Mouse (Mus musculus) layer of hippocampus, postnatal 10 days (tissue): Measurements from ENCODE around the gene Gm12394. TPM values are rescaled to one million over a fixed set of nuclear protein-coding genes. Genes with fewer than 3 reads are reported as not detected.
"Not testable (repeated sequence)": the region's sequence is repeated elsewhere in the genome, so short reads cannot be mapped to it uniquely, and the experiment has no call there.

Experiments
- DNase-seq, 2 experiments: peaks; one replicate each; pipeline ENCODE4 v3.0.0; 2021; ENCODE audit warnings: low spot score in 2 of 2
- long read RNA-seq: library from polyadenylated mRNA; stranded (forward); transcript quantifications from one replicate; pipeline ENCODE4 v2.0.0, GENCODE M21; 2023
- total RNA-seq, 2 experiments: library from RNA; stranded (reverse); gene quantifications; 2 replicates each; pipeline ENCODE4 v1.2.3; 2021

Gene Gm12394
- total RNA-seq, result 1 to 10 TPM in 1 of 2 experiments, under 1 TPM in 1; 0.91 to 1.4 TPM
- long read RNA-seq, partial matches to known transcripts, result 0 of 1 reads
- long read RNA-seq, other reads (novel, unspliced or antisense), result 1 of 1 reads

DNA sequence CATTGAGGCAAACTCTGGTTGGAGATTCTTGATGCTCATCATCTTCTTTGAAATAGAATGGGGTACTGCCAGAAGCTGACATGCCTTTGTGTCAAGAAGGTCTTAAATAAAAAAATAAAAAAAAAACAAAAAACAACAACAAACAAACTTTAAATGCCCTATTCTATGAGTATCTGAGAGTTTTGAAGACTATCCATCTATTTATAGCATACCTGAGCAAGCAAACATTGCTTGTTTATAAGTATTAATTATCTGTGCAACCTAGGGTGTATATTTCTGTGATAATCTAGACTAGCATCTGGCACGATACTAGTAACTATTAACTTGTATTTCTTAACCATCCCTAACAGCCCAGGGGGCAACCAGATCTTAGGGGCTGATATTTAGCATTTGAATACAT, at the start of gene Gm12394:
Gene Gm12394, minus strand, starts transcription at position 101 of the 400 bp plus-strand sequence.
- not testable (repeated sequence) for DNase-seq

GRCm38 (mm10) chr4:42904966-42905365, 48.4 kb upstream of the Gm12394 start:
- no peak for DNase-seq

DNA sequence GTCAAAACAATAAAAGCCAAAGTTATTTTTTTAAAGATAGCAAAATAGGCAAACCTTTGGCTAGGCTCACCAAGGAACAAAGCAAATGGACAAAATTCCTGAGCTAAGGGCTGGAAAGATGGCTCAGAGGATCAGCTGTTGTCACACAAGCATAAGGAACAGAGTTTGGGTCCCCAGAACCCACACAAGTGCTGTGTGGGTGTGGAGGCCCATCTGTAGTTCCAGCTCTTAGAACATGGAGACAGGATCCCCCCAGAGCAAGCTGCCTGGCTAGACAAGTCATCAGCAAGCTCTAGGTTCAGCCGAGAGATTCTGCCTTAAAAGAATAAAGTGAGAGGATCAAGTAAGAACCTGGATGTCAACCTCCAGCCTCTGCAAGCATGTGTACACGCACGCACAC, 48.0 kb upstream of the Gm12394 start:
- DNase-seq, result no peak

- no peak for DNase-seq
Measured at GRCm38 (mm10) chr4:42903942-42904341, 47.4 kb upstream of the Gm12394 start.

DNA sequence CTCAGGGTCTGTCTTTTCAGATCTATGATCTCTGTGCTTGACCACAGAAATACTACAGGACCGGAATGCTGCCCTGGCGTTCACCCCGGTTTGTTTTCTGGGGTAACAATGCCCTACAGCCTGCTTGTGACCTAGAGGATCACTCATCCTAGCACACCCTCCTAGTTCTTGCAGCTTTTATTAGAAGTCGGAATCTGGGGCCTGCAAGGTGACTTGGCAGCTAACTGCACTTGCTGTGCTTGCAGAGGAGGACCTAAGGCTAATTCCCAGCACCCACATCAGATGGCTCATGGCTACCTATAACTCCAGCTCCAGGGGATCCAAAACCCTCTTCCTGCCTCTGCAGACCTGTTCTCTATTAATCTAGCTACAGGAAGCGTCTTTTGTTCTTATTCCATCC, 46.2 kb upstream of the Gm12394 start:
- DNase-seq, result no peak

GRCm38 (mm10) chr4:42902174-42902573, 45.6 kb upstream of the Gm12394 start:
- peak in 1 of 2 experiments; percentile 35 for DNase-seq

GRCm38 (mm10) chr4:42900878-42901277, 44.3 kb upstream of the Gm12394 start:
- peak in 1 of 2 experiments; percentile 26 for DNase-seq

DNA sequence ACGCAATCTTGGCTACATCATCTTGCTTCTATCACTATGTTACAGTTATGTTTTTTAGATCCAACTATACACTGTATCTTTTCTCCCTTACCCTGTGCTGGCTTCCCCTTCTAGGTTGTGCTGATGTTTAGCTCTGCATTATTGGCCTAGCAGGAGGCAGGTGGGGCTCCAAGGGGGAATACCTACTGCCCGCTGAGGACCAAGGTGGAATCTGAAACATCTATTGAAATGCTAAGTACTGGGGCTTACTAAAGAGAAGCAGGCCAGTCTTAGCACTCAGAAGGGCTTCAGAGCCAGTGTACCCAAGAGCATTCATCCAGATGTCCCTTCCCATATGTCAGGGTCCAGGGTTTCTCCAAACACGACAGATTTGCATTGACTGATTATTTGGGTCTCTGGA, 42.3 kb upstream of the Gm12394 start:
- no peak for DNase-seq

- DNase-seq, result no peak
Measured at GRCm38 (mm10) chr4:42895118-42895517, 38.5 kb upstream of the Gm12394 start.

DNA sequence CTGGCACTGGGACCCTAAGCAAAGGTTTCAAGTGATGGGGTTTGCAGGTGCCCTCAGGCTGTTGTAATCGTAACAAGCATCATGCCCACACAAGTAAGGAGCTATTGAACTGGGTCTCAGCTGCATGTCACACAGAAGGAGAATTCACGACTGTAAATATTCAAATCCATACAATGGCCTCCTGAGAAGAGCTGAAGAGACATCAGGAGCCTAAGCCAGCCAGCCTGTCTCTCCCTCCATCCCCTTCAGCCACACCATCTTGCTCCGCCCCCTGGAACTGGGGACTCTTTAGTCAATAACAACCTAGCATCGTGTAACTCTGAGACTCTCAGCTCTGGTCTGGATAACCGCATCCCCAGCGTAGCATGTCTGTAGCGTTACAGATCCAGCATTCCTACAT, 34.6 kb upstream of the Gm12394 start:
- DNase-seq, result no peak

DNA sequence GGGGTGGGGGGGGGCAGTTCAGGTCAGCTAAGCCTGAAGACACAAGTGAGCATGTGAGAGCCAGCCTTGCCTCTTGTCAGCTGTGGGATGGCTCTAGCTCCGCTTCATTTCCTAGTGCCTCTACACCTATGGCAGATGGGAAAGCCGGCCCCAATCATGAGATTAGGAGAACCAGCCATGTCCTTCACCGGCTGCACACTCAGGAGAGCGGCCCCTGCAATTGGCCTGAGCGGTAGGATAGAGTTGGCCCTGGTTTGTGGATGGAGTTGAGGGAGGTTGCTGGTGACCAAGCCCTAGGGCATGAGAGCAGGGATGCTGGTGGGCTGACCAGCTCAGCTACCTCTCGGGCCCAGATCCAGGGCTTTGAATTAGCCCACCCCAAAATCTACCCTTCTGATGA, 32.2 kb upstream of the Gm12394 start:
- DNase-seq, result no peak

DNA sequence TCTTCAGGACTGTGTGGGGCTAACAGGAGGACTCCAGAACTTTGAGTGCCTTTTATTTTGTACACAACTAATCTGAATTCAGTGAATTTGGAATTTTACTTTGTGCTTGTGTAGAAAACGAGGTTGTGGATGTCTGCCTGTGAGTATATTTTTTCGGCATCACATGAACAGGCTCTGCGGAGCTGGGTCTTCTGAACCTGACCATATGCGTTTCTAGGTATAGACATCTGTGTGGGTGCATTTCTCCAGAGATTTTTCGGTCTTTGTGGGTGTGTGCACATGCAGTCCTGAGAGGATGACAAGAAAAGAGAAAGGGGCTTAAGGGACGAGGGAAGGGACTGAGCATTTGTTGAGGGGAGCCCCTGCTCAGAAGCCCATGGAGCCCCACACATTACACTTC, 30.4 kb upstream of the Gm12394 start:
- DNase-seq, result no peak

DNA sequence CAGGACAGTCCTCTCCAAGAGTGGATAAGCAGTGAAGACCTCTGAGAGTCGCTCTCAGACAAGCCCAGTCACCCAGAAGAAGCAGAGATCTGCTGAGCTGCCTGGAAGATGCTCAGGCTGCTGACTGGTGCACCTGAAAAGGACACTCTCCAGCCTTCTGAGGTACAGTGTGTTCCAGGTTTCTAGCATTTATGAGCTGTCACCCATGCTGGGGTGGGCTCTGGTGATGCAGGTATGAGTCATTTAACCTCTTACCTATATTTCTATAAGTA, 24.0 kb upstream of the Gm12394 start:
- no peak for DNase-seq

DNA sequence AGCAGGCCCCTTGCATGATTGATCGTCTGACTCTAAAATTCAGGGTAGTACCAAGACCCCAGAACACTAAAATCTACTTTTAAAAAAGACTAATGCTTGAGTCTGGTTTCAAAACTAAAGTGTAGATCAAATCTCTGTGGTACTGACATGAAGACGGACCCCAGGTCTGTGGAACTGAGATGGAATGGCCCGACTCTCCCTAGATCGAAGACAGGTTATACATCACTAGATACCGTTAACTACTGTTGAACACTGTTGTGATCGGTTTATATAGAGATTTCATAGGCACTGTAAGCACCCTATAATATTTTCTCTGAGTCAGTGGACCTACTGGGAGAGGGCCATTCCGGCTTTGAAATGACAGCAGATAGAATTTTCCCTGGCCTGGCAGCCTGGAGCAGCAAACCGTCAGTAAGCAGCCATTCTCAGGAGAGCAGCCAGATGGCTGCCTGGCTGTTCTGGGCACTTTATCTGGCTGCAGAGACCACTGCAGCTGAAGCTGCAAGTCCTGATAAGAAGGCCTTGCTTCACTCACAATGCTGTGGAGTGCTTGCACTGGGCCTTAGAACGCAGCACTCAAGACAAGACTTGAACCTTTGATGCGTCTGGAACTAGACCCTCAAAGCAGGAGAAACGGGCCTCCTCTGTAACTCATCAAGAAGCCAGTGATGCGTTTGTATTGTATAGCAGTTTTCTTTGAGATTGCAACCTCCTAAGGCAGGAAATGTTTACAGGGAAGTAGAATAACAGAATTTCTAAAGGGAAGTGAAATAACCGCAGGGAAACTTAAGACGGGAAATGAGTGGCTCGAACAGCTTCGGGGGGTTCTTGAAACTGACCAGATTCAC, 23.5 kb upstream of the Gm12394 start:
- no peak for DNase-seq

GRCm38 (mm10) chr4:42877657-42878056, 21.1 kb upstream of the Gm12394 start:
- no peak for DNase-seq

DNA sequence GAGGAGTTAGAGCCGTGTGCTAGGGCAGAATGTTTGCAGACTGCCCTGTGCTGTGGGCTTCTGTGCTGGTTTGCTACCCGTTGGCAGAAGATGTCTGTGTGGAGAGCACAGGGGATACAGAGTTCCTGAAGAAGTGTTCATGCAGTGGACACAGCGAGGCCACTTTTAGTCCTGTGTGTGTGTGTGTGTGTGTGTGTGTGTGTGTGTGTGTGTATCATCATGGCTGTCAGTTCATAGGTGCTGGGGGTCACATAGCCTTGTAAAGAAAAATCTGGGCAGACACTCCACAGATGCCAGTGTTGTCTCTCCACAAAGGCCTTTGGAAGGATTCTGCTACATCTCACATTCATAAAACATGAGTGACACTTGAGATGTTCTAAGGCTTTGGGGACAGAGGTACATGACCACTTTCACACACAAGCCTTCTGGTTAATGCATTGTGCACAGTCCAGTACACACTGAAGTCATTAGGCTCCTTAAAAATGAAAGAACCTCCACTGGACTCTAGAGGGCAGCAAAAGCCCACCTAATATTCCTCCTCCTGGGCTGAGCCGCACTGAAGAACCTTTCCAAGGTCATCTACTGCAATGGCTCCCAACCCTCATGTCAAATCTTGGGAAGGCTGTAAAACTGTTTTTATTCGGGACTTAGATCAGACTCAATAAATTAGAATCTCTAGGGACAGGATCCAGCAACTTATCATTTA, 20.2 kb upstream of the Gm12394 start:
- peak; percentile 53 to 69 for DNase-seq

- DNase-seq, result no peak
Measured at GRCm38 (mm10) chr4:42874134-42874533, 17.6 kb upstream of the Gm12394 start, which contains the start of gene Fam205c. Gene Fam205c, minus strand, starts transcription at chr4:42874234.

DNA sequence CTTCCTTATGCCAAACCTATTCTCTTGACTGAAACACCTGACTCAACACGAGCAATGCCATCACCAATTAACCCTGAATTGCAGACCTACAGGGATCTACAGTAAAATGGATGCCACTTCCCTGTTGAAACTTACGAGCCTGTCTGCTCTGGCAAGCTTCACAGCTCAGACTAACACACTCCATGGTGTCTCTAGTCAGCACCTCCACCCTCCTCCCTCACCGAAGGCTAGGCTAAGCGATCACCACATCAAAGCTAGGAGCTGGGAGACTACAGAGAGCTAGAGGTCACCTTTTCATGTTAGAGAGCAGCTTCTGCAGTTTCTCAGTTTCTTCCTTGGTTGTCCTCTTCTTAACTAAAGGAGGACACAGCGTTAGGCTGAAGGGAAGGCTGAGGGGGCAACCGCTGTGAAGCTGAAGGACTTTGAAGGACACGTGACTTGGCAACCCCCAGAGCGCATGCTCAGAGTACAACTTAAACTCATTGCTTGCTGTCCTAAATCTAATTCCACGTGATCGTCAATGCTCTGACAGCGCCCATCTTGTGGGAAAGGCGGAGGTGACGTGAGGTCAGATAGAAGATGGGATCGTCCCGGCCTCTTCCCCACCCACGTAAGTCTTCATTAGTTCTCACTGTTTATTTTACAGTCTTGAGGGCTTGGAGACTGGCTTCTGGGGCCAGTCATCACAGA, 16.3 kb upstream of the Gm12394 start:
- no peak for DNase-seq

GRCm38 (mm10) chr4:42872151-42872550, 15.6 kb upstream of the Gm12394 start:
- no peak for DNase-seq

GRCm38 (mm10) chr4:42870748-42871147, 14.2 kb upstream of the Gm12394 start:
- DNase-seq, result no peak

DNA sequence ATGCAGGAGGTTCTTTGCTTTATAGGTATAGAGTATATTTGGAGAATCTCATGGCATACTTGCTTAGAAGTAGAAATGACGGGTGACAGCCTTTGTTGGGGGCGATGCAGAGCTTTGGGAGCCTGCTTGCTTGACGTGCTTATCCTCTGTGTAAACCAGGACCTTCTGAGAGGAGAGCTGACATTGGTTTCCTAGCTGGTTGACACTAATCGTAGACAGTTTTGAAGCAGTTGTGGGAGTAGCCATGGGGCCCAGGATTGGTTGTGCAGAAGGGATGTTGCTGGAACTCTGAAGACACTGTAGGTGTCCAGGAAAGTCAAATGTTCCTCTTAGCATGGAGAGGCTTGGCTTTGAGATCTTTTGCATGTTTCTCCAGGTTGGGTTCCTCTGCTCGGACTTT, 11.6 kb upstream of the Gm12394 start:
- DNase-seq, result no peak

GRCm38 (mm10) chr4:42867390-42867789, 10.8 kb upstream of the Gm12394 start:
- DNase-seq, result no peak
